Mouse (Mus musculus) left cerebral cortex, postnatal 4 days (tissue): ENCODE results near the gene Gnb2. TPM values are rescaled to one million over a fixed set of nuclear protein-coding genes. Genes with fewer than 3 reads are reported as not detected.

Experiments used
- DNase-seq: peaks from one replicate; pipeline ENCODE4 v3.0.0-alpha.2; 2022
- intact Hi-C: fragments of 180-260 bp; cut with DNase I; formaldehyde crosslinking; loops from one replicate; pipeline ENCODE4 v1.15.1; 2025
- microRNA-seq: library from miRNA; unstranded; fragments of <30 nt; microRNA quantifications from one replicate; pipeline ENCODE4 v1.2.0, GENCODE M21; 2022
- total RNA-seq, 2 experiments: library from RNA; stranded (reverse); gene quantifications; 2 replicates each; pipeline ENCODE4 v1.2.3; 2021

Gene Gnb2
- total RNA-seq, 2 experiments from 2014 or later, result 1,140 to 1,206 TPM

DNA sequence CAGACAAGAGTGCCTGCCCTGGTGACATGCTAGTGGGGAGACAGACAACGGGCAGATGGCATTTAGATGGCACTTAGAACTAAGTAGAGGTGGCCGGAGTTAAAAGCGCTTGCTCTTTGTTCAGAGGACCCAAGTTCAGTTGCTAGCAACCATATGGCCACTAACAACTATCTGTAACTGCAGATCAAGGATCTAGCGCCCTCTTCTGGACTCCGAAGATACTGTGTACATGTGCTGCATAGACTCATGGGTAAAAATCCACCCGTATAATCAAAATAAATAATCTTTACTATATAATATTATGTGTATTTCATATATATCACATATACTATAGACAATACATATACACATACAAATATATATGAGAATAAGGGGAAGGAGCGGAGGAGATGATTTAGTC, 45.7 kb downstream of the Gnb2 start:
- DNase-seq, result no peak
- intact Hi-C loops, result no loop called here

DNA sequence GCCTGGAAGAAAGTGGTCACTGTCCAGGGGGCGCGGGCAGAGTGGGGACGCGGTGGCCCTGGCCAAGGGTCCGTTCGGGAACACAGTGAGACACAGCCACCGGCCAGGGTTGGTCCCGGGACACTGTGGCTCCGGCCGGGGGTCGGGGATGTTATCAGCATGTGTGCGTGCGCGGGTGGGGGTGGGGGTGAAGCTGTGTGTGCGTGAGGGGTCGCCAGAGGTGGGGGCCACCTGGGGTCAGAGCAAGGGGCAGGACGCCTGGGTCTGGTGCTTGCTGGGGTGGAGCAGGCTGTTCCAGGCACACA, 47.5 kb downstream of the Gnb2 start:
- intact Hi-C loops, result no loop called here
- DNase-seq, result no peak

DNA sequence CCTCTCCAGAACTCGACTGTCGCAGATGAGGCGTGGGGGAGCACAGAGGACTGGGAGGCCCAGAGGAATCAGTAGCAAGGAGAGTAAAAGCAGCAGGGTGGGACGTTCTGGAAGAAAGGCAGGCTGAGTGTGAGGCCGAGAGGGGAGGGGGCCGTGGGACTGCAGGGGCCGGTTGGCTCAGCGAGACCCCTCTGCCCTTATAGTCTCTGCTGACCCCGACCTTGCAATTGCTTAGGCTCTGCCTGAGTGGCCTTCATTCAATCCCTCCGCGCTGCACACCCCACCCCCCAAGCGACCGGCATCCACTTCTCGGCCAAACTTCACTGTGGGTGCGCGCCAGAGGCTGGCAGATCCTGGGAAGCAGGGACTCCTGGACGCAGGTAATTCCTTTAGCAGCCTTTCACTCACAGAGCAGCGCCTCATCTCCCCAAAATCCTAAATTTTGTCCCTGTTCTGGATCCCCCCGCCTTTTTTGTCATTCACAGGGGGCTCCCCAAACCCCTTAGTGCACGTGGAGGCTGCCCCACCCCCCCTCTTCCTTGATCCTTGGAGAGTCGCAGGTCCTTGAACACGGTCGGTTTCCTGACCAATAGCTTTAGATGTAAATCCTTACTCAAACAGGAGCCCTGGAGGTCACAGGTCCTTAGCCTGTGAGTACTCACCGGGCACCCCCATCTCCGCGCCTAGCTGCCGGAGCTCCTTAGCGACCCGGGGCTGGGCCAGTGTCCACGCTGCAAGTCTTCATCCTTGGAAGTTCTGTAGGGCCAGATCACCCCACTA, 48.0 kb downstream of the Gnb2 start:
- DNase-seq, result no peak
- intact Hi-C loops, result no loop called here

DNA sequence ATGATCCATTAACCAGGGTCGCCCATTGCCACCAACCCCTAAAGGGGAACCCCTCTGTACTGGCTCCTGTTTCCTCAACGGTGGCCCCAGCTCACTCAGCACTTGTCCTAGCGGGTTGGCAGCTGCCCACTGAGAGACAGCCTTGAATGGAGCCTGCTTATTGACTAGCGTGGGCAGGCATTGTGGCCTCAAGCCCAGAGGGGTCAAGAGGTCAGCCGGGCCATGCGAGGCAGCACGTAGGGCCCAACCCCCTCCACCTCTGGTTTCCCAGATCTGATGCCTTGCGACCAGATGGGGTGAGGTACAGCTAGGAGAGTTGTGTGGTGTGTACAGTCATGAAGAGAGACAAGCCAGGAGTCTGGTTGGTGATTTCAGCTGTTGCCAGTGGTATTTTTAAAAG, 51.4 kb downstream of the Gnb2 start:
- intact Hi-C loops, result no loop called here
- DNase-seq, result peak; percentile 26

DNA sequence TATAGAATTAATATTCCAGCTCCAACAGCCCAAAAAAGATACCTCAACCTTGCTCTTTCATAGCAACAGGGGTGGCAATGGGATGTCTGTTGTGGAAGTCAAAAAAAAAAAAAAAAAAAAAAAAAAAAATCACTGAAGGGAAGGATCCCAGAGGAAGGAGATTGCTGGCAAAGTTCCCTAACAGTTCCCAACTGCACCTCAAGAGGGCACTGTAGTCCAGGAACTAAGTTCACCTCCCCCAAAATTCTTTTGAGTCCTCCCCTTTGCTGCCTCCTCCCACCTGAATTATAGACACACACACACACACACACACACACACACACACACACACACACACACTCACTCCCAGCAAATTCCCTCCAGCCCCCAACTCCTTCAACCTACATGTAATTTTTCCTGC, 52.2 kb downstream of the Gnb2 start:
- peak; percentile 76 for DNase-seq
- intact Hi-C loops, result no loop called here

Small RNA genes lying within 50 kb of the gene (microRNA-seq; reads per million reads assigned to microRNA genes)
- gene Mir6418, result 1.2 reads per million

Other genes starting within 250 kb of the Gnb2 start
- gene Ache, start 246.0 kb downstream of the Gnb2 start, total RNA-seq, result 10 to 100 TPM; 60.3 to 67.8 TPM
- gene Ufsp1, start 238.9 kb downstream of the Gnb2 start, total RNA-seq, result 10 to 100 TPM; 17.3 to 21.8 TPM
- 100 to 1,000 TPM; 214 to 236 TPM for gene Srrt, start 225.8 kb downstream of the Gnb2 start, total RNA-seq
- 1 to 10 TPM; 7.1 to 8.0 TPM for gene Trip6, start 219.1 kb downstream of the Gnb2 start, total RNA-seq
- 10 to 100 TPM; 28.8 to 31.5 TPM for gene Slc12a9, start 199.9 kb downstream of the Gnb2 start, total RNA-seq
- 10 to 100 TPM in 1 of 2 experiments, 1 to 10 TPM in 1; 9.4 to 10.2 TPM for gene Ephb4, start 183.4 kb downstream of the Gnb2 start, total RNA-seq
- under 1 TPM; 0.30 to 0.74 TPM for gene Zan, start 56.4 kb downstream of the Gnb2 start, total RNA-seq
- gene Pop7, start 31.0 kb downstream of the Gnb2 start, total RNA-seq, result 10 to 100 TPM; 33.7 to 37.6 TPM
- gene Gigyf1, start 15.0 kb downstream of the Gnb2 start, total RNA-seq, result 10 to 100 TPM; 56.5 to 63.6 TPM
- not detected for gene Epo, start 268 bp downstream of the Gnb2 start, total RNA-seq
- gene Actl6b, start 20.0 kb upstream of the Gnb2 start, total RNA-seq, result 100 to 1,000 TPM; 151 to 176 TPM
- gene Tfr2, start 36.3 kb upstream of the Gnb2 start, total RNA-seq, result 10 to 100 TPM; 28.3 to 28.8 TPM
- gene Mospd3, start 67.5 kb upstream of the Gnb2 start, total RNA-seq, result 10 to 100 TPM; 55.0 to 57.1 TPM
- 10 to 100 TPM; 12.6 to 15.1 TPM for gene Pcolce, start 80.3 kb upstream of the Gnb2 start, total RNA-seq
- under 1 TPM in 1 of 2 experiments, not detected in 1; 0.20 TPM for gene Fbxo24, start 95.5 kb upstream of the Gnb2 start, total RNA-seq
- gene Lrch4, start 95.6 kb upstream of the Gnb2 start, total RNA-seq, result 10 to 100 TPM; 13.7 to 13.9 TPM
- gene Gm20605, start 95.7 kb upstream of the Gnb2 start, total RNA-seq, result 10 to 100 TPM in 1 of 2 experiments, 1 to 10 TPM in 1; 9.9 to 10.2 TPM
- gene Sap25, start 107.8 kb upstream of the Gnb2 start, total RNA-seq, result 1 to 10 TPM; 2.8 to 4.9 TPM
- gene Irs3, start 112.2 kb upstream of the Gnb2 start, total RNA-seq, result under 1 TPM in 1 of 2 experiments, not detected in 1; 0.28 TPM
- gene Agfg2, start 151.2 kb upstream of the Gnb2 start, total RNA-seq, result 10 to 100 TPM; 23.9 to 24.7 TPM
- 100 to 1,000 TPM; 195 to 197 TPM for gene Nyap1, start 208.1 kb upstream of the Gnb2 start, total RNA-seq
- gene Tsc22d4, start 212.2 kb upstream of the Gnb2 start, total RNA-seq, result 10 to 100 TPM; 61.6 to 71.9 TPM
- 10 to 100 TPM; 28.4 to 38.6 TPM for gene Ppp1r35, start 245.3 kb upstream of the Gnb2 start, total RNA-seq